Mouse (Mus musculus): Measurements from ENCODE around the gene Rex1bd. TPM values are rescaled to one million over a fixed set of nuclear protein-coding genes. Genes with fewer than 3 reads are reported as not detected.

Gene Rex1bd
- polyA plus RNA-seq (2014; fragmentation: Illumina TruSeq; extraction: RNeasy Lipid Tissue Mini Kit (QIAGEN cat#74804); ENCODE audit: insufficient read depth, low read depth, low replicate concordance), result 98.1 TPM

GRCm38 (mm10) chr8:70506328-70507026, at the start of gene Rex1bd:
Gene Rex1bd, minus strand, starts transcription at chr8:70506752.

GRCm38 (mm10) chr8:70539077-70539813, 32.7 kb upstream of the Rex1bd start, which contains the start of gene Ell:
Gene Ell, plus strand, starts transcription at chr8:70539457.

GRCm38 (mm10) chr8:70527512-70528181, 21.1 kb upstream of the Rex1bd start, which contains the start of the genes Fkbp8 and Kxd1:
Gene Fkbp8, plus strand, starts transcription at chr8:70527724.
Gene Kxd1, minus strand, starts transcription at chr8:70527956.

GRCm38 (mm10) chr8:70510228-70510915, 3.8 kb upstream of the Rex1bd start, which contains the start of gene Uba52:
Gene Uba52, minus strand, starts transcription at chr8:70510801.

GRCm38 (mm10) chr8:70492664-70493640, 13.6 kb downstream of the Rex1bd start, which contains the start of gene Crlf1:
Gene Crlf1, plus strand, starts transcription at chr8:70493158.

GRCm38 (mm10) chr8:70486941-70487520, 19.5 kb downstream of the Rex1bd start, which contains the start of gene Tmem59l:
Gene Tmem59l, minus strand, starts transcription at chr8:70487358.

GRCm38 (mm10) chr8:70476333-70477268, 30.0 kb downstream of the Rex1bd start, which contains the start of gene Klhl26:
Gene Klhl26, minus strand, starts transcription at chr8:70476968.

Other genes starting within 250 kb of the Rex1bd start
- gene Homer3, start 223.9 kb downstream of the Rex1bd start, polyA plus RNA-seq (2014; fragmentation: Illumina TruSeq; extraction: RNeasy Lipid Tissue Mini Kit (QIAGEN cat#74804); ENCODE audit: insufficient read depth, low read depth, low replicate concordance), result 25.3 TPM
- 24.8 TPM for gene Ddx49, start 204.3 kb downstream of the Rex1bd start, polyA plus RNA-seq (2014; fragmentation: Illumina TruSeq; extraction: RNeasy Lipid Tissue Mini Kit (QIAGEN cat#74804); ENCODE audit: insufficient read depth, low read depth, low replicate concordance)
- 129 TPM for gene Cope, start 204.2 kb downstream of the Rex1bd start, polyA plus RNA-seq (2014; fragmentation: Illumina TruSeq; extraction: RNeasy Lipid Tissue Mini Kit (QIAGEN cat#74804); ENCODE audit: insufficient read depth, low read depth, low replicate concordance)
- gene Cers1, start 191.0 kb downstream of the Rex1bd start, polyA plus RNA-seq (2014; fragmentation: Illumina TruSeq; extraction: RNeasy Lipid Tissue Mini Kit (QIAGEN cat#74804); ENCODE audit: insufficient read depth, low read depth, low replicate concordance), result 0.44 TPM
- 0.28 TPM for gene Gdf1, start 176.9 kb downstream of the Rex1bd start, polyA plus RNA-seq (2014; fragmentation: Illumina TruSeq; extraction: RNeasy Lipid Tissue Mini Kit (QIAGEN cat#74804); ENCODE audit: insufficient read depth, low read depth, low replicate concordance)
- 14.7 TPM for gene Upf1, start 153.5 kb downstream of the Rex1bd start, polyA plus RNA-seq (2014; fragmentation: Illumina TruSeq; extraction: RNeasy Lipid Tissue Mini Kit (QIAGEN cat#74804); ENCODE audit: insufficient read depth, low read depth, low replicate concordance)
- 0.21 TPM for gene Comp, start 133.2 kb downstream of the Rex1bd start, polyA plus RNA-seq (2014; fragmentation: Illumina TruSeq; extraction: RNeasy Lipid Tissue Mini Kit (QIAGEN cat#74804); ENCODE audit: insufficient read depth, low read depth, low replicate concordance)
- 3.0 TPM for gene Crtc1, start 67.2 kb downstream of the Rex1bd start, polyA plus RNA-seq (2014; fragmentation: Illumina TruSeq; extraction: RNeasy Lipid Tissue Mini Kit (QIAGEN cat#74804); ENCODE audit: insufficient read depth, low read depth, low replicate concordance)
- 10.1 TPM for gene Klhl26, start 29.8 kb downstream of the Rex1bd start, polyA plus RNA-seq (2014; fragmentation: Illumina TruSeq; extraction: RNeasy Lipid Tissue Mini Kit (QIAGEN cat#74804); ENCODE audit: insufficient read depth, low read depth, low replicate concordance)
- gene Tmem59l, start 19.4 kb downstream of the Rex1bd start, polyA plus RNA-seq (2014; fragmentation: Illumina TruSeq; extraction: RNeasy Lipid Tissue Mini Kit (QIAGEN cat#74804); ENCODE audit: insufficient read depth, low read depth, low replicate concordance), result 7.8 TPM
- 13.8 TPM for gene Crlf1, start 13.6 kb downstream of the Rex1bd start, polyA plus RNA-seq (2014; fragmentation: Illumina TruSeq; extraction: RNeasy Lipid Tissue Mini Kit (QIAGEN cat#74804); ENCODE audit: insufficient read depth, low read depth, low replicate concordance)
- gene Uba52, start 4.0 kb upstream of the Rex1bd start, polyA plus RNA-seq (2014; fragmentation: Illumina TruSeq; extraction: RNeasy Lipid Tissue Mini Kit (QIAGEN cat#74804); ENCODE audit: insufficient read depth, low read depth, low replicate concordance), result 1,654 TPM
- 190 TPM for gene Fkbp8, start 21.0 kb upstream of the Rex1bd start, polyA plus RNA-seq (2014; fragmentation: Illumina TruSeq; extraction: RNeasy Lipid Tissue Mini Kit (QIAGEN cat#74804); ENCODE audit: insufficient read depth, low read depth, low replicate concordance)
- 48.0 TPM for gene Kxd1, start 21.2 kb upstream of the Rex1bd start, polyA plus RNA-seq (2014; fragmentation: Illumina TruSeq; extraction: RNeasy Lipid Tissue Mini Kit (QIAGEN cat#74804); ENCODE audit: insufficient read depth, low read depth, low replicate concordance)
- 9.7 TPM for gene Ell, start 32.7 kb upstream of the Rex1bd start, polyA plus RNA-seq (2014; fragmentation: Illumina TruSeq; extraction: RNeasy Lipid Tissue Mini Kit (QIAGEN cat#74804); ENCODE audit: insufficient read depth, low read depth, low replicate concordance)
- gene Isyna1, start 87.6 kb upstream of the Rex1bd start, polyA plus RNA-seq (2014; fragmentation: Illumina TruSeq; extraction: RNeasy Lipid Tissue Mini Kit (QIAGEN cat#74804); ENCODE audit: insufficient read depth, low read depth, low replicate concordance), result 26.4 TPM
- 54.0 TPM for gene Ssbp4, start 102.1 kb upstream of the Rex1bd start, polyA plus RNA-seq (2014; fragmentation: Illumina TruSeq; extraction: RNeasy Lipid Tissue Mini Kit (QIAGEN cat#74804); ENCODE audit: insufficient read depth, low read depth, low replicate concordance)
- 6.2 TPM for gene Lrrc25, start 109.4 kb upstream of the Rex1bd start, polyA plus RNA-seq (2014; fragmentation: Illumina TruSeq; extraction: RNeasy Lipid Tissue Mini Kit (QIAGEN cat#74804); ENCODE audit: insufficient read depth, low read depth, low replicate concordance)
- 1.6 TPM for gene Gdf15, start 125.7 kb upstream of the Rex1bd start, polyA plus RNA-seq (2014; fragmentation: Illumina TruSeq; extraction: RNeasy Lipid Tissue Mini Kit (QIAGEN cat#74804); ENCODE audit: insufficient read depth, low read depth, low replicate concordance)
- 17.7 TPM for gene Pgpep1, start 153.6 kb upstream of the Rex1bd start, polyA plus RNA-seq (2014; fragmentation: Illumina TruSeq; extraction: RNeasy Lipid Tissue Mini Kit (QIAGEN cat#74804); ENCODE audit: insufficient read depth, low read depth, low replicate concordance)
- gene Lsm4, start 166.5 kb upstream of the Rex1bd start, polyA plus RNA-seq (2014; fragmentation: Illumina TruSeq; extraction: RNeasy Lipid Tissue Mini Kit (QIAGEN cat#74804); ENCODE audit: insufficient read depth, low read depth, low replicate concordance), result 81.6 TPM
- gene Jund, start 192.2 kb upstream of the Rex1bd start, polyA plus RNA-seq (2014; fragmentation: Illumina TruSeq; extraction: RNeasy Lipid Tissue Mini Kit (QIAGEN cat#74804); ENCODE audit: insufficient read depth, low read depth, low replicate concordance), result 145 TPM
- not detected for gene Iqcn, start 196.7 kb upstream of the Rex1bd start, polyA plus RNA-seq (2014; fragmentation: Illumina TruSeq; extraction: RNeasy Lipid Tissue Mini Kit (QIAGEN cat#74804); ENCODE audit: insufficient read depth, low read depth, low replicate concordance)
- 0.66 TPM for gene Gm3336, start 211.8 kb upstream of the Rex1bd start, polyA plus RNA-seq (2014; fragmentation: Illumina TruSeq; extraction: RNeasy Lipid Tissue Mini Kit (QIAGEN cat#74804); ENCODE audit: insufficient read depth, low read depth, low replicate concordance)
- gene Pde4c, start 217.0 kb upstream of the Rex1bd start, polyA plus RNA-seq (2014; fragmentation: Illumina TruSeq; extraction: RNeasy Lipid Tissue Mini Kit (QIAGEN cat#74804); ENCODE audit: insufficient read depth, low read depth, low replicate concordance), result 1.1 TPM
- gene Rab3a, start 247.9 kb upstream of the Rex1bd start, polyA plus RNA-seq (2014; fragmentation: Illumina TruSeq; extraction: RNeasy Lipid Tissue Mini Kit (QIAGEN cat#74804); ENCODE audit: insufficient read depth, low read depth, low replicate concordance), result 18.7 TPM

Measured in lung, adult 10 weeks (tissue).